Mouse (Mus musculus): ENCODE data around the gene Lrmp. TPM values are rescaled to one million over a fixed set of nuclear protein-coding genes. Genes with fewer than 3 reads are reported as not detected.
A peak's percentile ranks its signal among the peaks of the same experiment; 100 is the strongest.

Gene Lrmp
- polyA plus RNA-seq, 1 experiment from 2014 or later, result 4.1 TPM

GRCm38 (mm10) chr6:145094431-145094830 is 21.0 kb upstream of the Lrmp start:
- Histone ChIP-seq H3K4me2 (ENCODE audit: low read depth, low read length) (no peak overlapping the region), H3K9ac (ENCODE audit: low read length) (no peak overlapping the region), H3K27me3 (ENCODE audit: control insufficient read depth, insufficient read depth, low read depth, low read length) (no peaks in the 10 kb centered on the region), H3K27ac (ENCODE audit: low read length) (no peak overlapping the region), H3K9me3 (ENCODE audit: control insufficient read depth, low read length) (no peaks in the 10 kb centered on the region), H3K4me1 (replicated peaks; ENCODE audit: control insufficient read depth, insufficient read depth, low read length) (no peaks in the 10 kb centered on the region), H3K36me3 (ENCODE audit: control insufficient read depth, insufficient read depth, low read length) (no peaks in the 10 kb centered on the region), H3K4me3 (ENCODE audit: low read length) (no peak overlapping the region)
- WGBS, result 67% methylated on average over 4 of the region's 4 CpGs
- ATAC-seq (ENCODE audit: low read depth), result no peak

GRCm38 (mm10) chr6:145100923-145101322 is 14.5 kb upstream of the Lrmp start:
- no peak overlapping the region for H3K9ac ChIP-seq (ENCODE audit: low read length)
- no peak for ATAC-seq (ENCODE audit: low read depth)
- H3K9me3 ChIP-seq (ENCODE audit: control insufficient read depth, low read length), result no peaks in the 10 kb centered on the region
- no peak overlapping the region for H3K4me2 ChIP-seq (ENCODE audit: low read depth, low read length)
- H3K36me3 ChIP-seq (ENCODE audit: control insufficient read depth, insufficient read depth, low read length), result no peaks in the 10 kb centered on the region
- H3K4me3 ChIP-seq (ENCODE audit: low read length), result no peak overlapping the region
- no peaks in the 10 kb centered on the region for H3K27me3 ChIP-seq (ENCODE audit: control insufficient read depth, insufficient read depth, low read depth, low read length)
- no peaks in the 10 kb centered on the region for H3K4me1 ChIP-seq (replicated peaks; ENCODE audit: control insufficient read depth, insufficient read depth, low read length)
- no peak overlapping the region for H3K27ac ChIP-seq (ENCODE audit: low read length)
- 60% methylated on average over 9 of the region's 9 CpGs for WGBS

GRCm38 (mm10) chr6:145104241-145104939 is 11.1 kb upstream of the Lrmp start:
- no peak overlapping the region for H3K27ac ChIP-seq (ENCODE audit: low read length)
- H3K4me2 ChIP-seq (ENCODE audit: low read depth, low read length), result no peak overlapping the region
- no peak overlapping the region for H3K9ac ChIP-seq (ENCODE audit: low read length)
- H3K9me3 ChIP-seq (ENCODE audit: control insufficient read depth, low read length), result no peaks in the 10 kb centered on the region
- H3K4me3 ChIP-seq (ENCODE audit: low read length), result no peak overlapping the region
- WGBS, result 57% methylated on average over 10 of the region's 10 CpGs
- H3K36me3 ChIP-seq (ENCODE audit: control insufficient read depth, insufficient read depth, low read length), result no peaks in the 10 kb centered on the region
- no peaks in the 10 kb centered on the region for H3K27me3 ChIP-seq (ENCODE audit: control insufficient read depth, insufficient read depth, low read depth, low read length)
- H3K4me1 ChIP-seq (replicated peaks; ENCODE audit: control insufficient read depth, insufficient read depth, low read length), result no peaks in the 10 kb centered on the region
- ATAC-seq (ENCODE audit: low read depth), result no peak

GRCm38 (mm10) chr6:145105439-145105838 is 10.0 kb upstream of the Lrmp start:
- Histone ChIP-seq H3K27me3 (ENCODE audit: control insufficient read depth, insufficient read depth, low read depth, low read length) (no peaks in the 10 kb centered on the region), H3K4me3 (ENCODE audit: low read length) (no peak overlapping the region), H3K9ac (ENCODE audit: low read length) (no peak overlapping the region), H3K36me3 (ENCODE audit: control insufficient read depth, insufficient read depth, low read length) (no peaks in the 10 kb centered on the region), H3K4me1 (replicated peaks; ENCODE audit: control insufficient read depth, insufficient read depth, low read length) (no peaks in the 10 kb centered on the region), H3K27ac (ENCODE audit: low read length) (no peak overlapping the region), H3K4me2 (ENCODE audit: low read depth, low read length) (no peak overlapping the region), H3K9me3 (ENCODE audit: control insufficient read depth, low read length) (no peaks in the 10 kb centered on the region)
- 94% methylated on average over 10 of the region's 10 CpGs for WGBS
- no peak for ATAC-seq (ENCODE audit: low read depth)

GRCm38 (mm10) chr6:145106163-145106842 is 9.2 kb upstream of the Lrmp start:
- H3K9ac ChIP-seq (ENCODE audit: low read length), result no peak overlapping the region
- no peak overlapping the region for H3K4me2 ChIP-seq (ENCODE audit: low read depth, low read length)
- no peak overlapping the region for H3K27ac ChIP-seq (ENCODE audit: low read length)
- no peaks in the 10 kb centered on the region for H3K4me1 ChIP-seq (replicated peaks; ENCODE audit: control insufficient read depth, insufficient read depth, low read length)
- H3K4me3 ChIP-seq (ENCODE audit: low read length), result no peak overlapping the region
- no peaks in the 10 kb centered on the region for H3K9me3 ChIP-seq (ENCODE audit: control insufficient read depth, low read length)
- WGBS, result 86% methylated on average over 5 of the region's 6 CpGs
- H3K27me3 ChIP-seq (ENCODE audit: control insufficient read depth, insufficient read depth, low read depth, low read length), result no peaks in the 10 kb centered on the region
- no peak for ATAC-seq (ENCODE audit: low read depth)
- no peaks in the 10 kb centered on the region for H3K36me3 ChIP-seq (ENCODE audit: control insufficient read depth, insufficient read depth, low read length)

GRCm38 (mm10) chr6:145110786-145111185 is 4.7 kb upstream of the Lrmp start:
- no peak for ATAC-seq (ENCODE audit: low read depth)
- no peak overlapping the region for H3K4me2 ChIP-seq (ENCODE audit: low read depth, low read length)
- no peak overlapping the region for H3K9ac ChIP-seq (ENCODE audit: low read length)
- WGBS, result 94% methylated on average over 4 of the region's 4 CpGs
- H3K36me3 ChIP-seq (ENCODE audit: control insufficient read depth, insufficient read depth, low read length), result no peaks in the 10 kb centered on the region
- H3K27me3 ChIP-seq (ENCODE audit: control insufficient read depth, insufficient read depth, low read depth, low read length), result no peaks in the 10 kb centered on the region
- no peak overlapping the region for H3K27ac ChIP-seq (ENCODE audit: low read length)
- H3K4me3 ChIP-seq (ENCODE audit: low read length), result no peak overlapping the region
- no peaks in the 10 kb centered on the region for H3K9me3 ChIP-seq (ENCODE audit: control insufficient read depth, low read length)
- H3K4me1 ChIP-seq (replicated peaks; ENCODE audit: control insufficient read depth, insufficient read depth, low read length), result no peaks in the 10 kb centered on the region

- 50% methylated on average over 6 of the region's 6 CpGs for WGBS
- Histone ChIP-seq H3K27me3 (ENCODE audit: control insufficient read depth, insufficient read depth, low read depth, low read length) (no peaks in the 10 kb centered on the region), H3K9me3 (ENCODE audit: control insufficient read depth, low read length) (no peaks in the 10 kb centered on the region), H3K4me1 (replicated peaks; ENCODE audit: control insufficient read depth, insufficient read depth, low read length) (peaks cover 10% of the 10 kb centered on the region; the same call in 1 of the 2 replicates), H3K9ac (ENCODE audit: low read length) (no peak overlapping the region), H3K4me2 (ENCODE audit: low read depth, low read length) (no peak overlapping the region), H3K4me3 (ENCODE audit: low read length) (no peak overlapping the region), H3K36me3 (ENCODE audit: control insufficient read depth, insufficient read depth, low read length) (no peaks in the 10 kb centered on the region), H3K27ac (ENCODE audit: low read length) (no peak overlapping the region)
- no peak for ATAC-seq (ENCODE audit: low read depth)
These were observed 2.6 kb upstream of the Lrmp start for GRCm38 (mm10) chr6:145112865-145113264.

- no peak for ATAC-seq (ENCODE audit: low read depth)
- H3K9ac ChIP-seq (ENCODE audit: low read length), result no peak overlapping the region
- peaks cover 10% of the 10 kb centered on the region; the same call in 1 of the 2 replicates for H3K4me1 ChIP-seq (replicated peaks; ENCODE audit: control insufficient read depth, insufficient read depth, low read length)
- no peaks in the 10 kb centered on the region for H3K9me3 ChIP-seq (ENCODE audit: control insufficient read depth, low read length)
- H3K4me3 ChIP-seq (ENCODE audit: low read length), result no peak overlapping the region
- H3K27me3 ChIP-seq (ENCODE audit: control insufficient read depth, insufficient read depth, low read depth, low read length), result no peaks in the 10 kb centered on the region
- no peak overlapping the region for H3K27ac ChIP-seq (ENCODE audit: low read length)
- no peaks in the 10 kb centered on the region for H3K36me3 ChIP-seq (ENCODE audit: control insufficient read depth, insufficient read depth, low read length)
- no peak overlapping the region for H3K4me2 ChIP-seq (ENCODE audit: low read depth, low read length)
- 62% methylated on average over 2 of the region's 2 CpGs for WGBS
These were observed 892 bp upstream of the Lrmp start for GRCm38 (mm10) chr6:145114561-145114960.

GRCm38 (mm10) chr6:145116098-145116672 is 732 bp downstream of the Lrmp start:
- Histone ChIP-seq H3K4me3 (ENCODE audit: low read length) (no peak overlapping the region), H3K36me3 (ENCODE audit: control insufficient read depth, insufficient read depth, low read length) (no peaks in the 10 kb centered on the region), H3K27ac (ENCODE audit: low read length) (0 out of 2 replicates have a peak overlapping the region, but pooled peaks have one; percentile 12), H3K9ac (ENCODE audit: low read length) (peak overlapping the region; percentile 12; the same call in 1 of the 2 replicates), H3K4me2 (ENCODE audit: low read depth, low read length) (0 out of 2 replicates have a peak overlapping the region, but pooled peaks have one; percentile 9), H3K4me1 (replicated peaks; ENCODE audit: control insufficient read depth, insufficient read depth, low read length) (peaks cover 15% of the 10 kb centered on the region; the same call in 1 of the 2 replicates), H3K27me3 (ENCODE audit: control insufficient read depth, insufficient read depth, low read depth, low read length) (no peaks in the 10 kb centered on the region), H3K9me3 (ENCODE audit: control insufficient read depth, low read length) (no peaks in the 10 kb centered on the region)
- WGBS, result 13% methylated on average over 4 of the region's 4 CpGs
- ATAC-seq (ENCODE audit: low read depth), result peak; percentile 71; the same call in 1 of the 2 replicates

All from lung, embryonic 16.5 days (tissue).